Mouse (Mus musculus) layer of hippocampus, postnatal 10 days (tissue): Measurements from ENCODE around the gene Gk5. TPM values are rescaled to one million over a fixed set of nuclear protein-coding genes. Genes with fewer than 3 reads are reported as not detected.
A peak's percentile ranks its signal among the peaks of the same experiment; 100 is the strongest.
"Not testable (repeated sequence)": the region's sequence is repeated elsewhere in the genome, so short reads cannot be mapped to it uniquely, and the experiment has no call there.

ENCODE experiments used
- DNase-seq, 2 experiments: peaks; one replicate each; pipeline ENCODE4 v3.0.0; 2021; ENCODE audit warnings: low spot score in 2 of 2
- long read RNA-seq: library from polyadenylated mRNA; stranded (forward); transcript quantifications from one replicate; pipeline ENCODE4 v2.0.0, GENCODE M21; 2023
- total RNA-seq, 2 experiments: library from RNA; stranded (reverse); gene quantifications; 2 replicates each; pipeline ENCODE4 v1.2.3; 2021

The Gk5 gene
- total RNA-seq: 1 to 10 TPM; 7.0 to 8.9 TPM
- long read RNA-seq, partial matches to known transcripts: 0 of 1 reads
- long read RNA-seq, other reads (novel, unspliced or antisense): 1 of 1 reads

GRCm38 (mm10) chr9:96118861-96119772 is at the start of gene Gk5:
Gene Gk5 (plus strand): TSS chr9:96119362.
- DNase-seq: peak; percentile 99

- no peak for DNase-seq
Measured at GRCm38 (mm10) chr9:96078752-96079315, 40.3 kb upstream of the Gk5 start.

GRCm38 (mm10) chr9:96085293-96085692 is 33.9 kb upstream of the Gk5 start:
- no peak for DNase-seq

GRCm38 (mm10) chr9:96087671-96088070 is 31.5 kb upstream of the Gk5 start:
- DNase-seq: no peak

GRCm38 (mm10) chr9:96088456-96088855 is 30.7 kb upstream of the Gk5 start:
- not testable (repeated sequence) for DNase-seq

GRCm38 (mm10) chr9:96092637-96093036 is 26.5 kb upstream of the Gk5 start:
- not testable (repeated sequence) for DNase-seq

GRCm38 (mm10) chr9:96093221-96093620 is 25.9 kb upstream of the Gk5 start:
- no peak for DNase-seq

- no peak for DNase-seq
Measured at GRCm38 (mm10) chr9:96094341-96094740, 24.8 kb upstream of the Gk5 start.

GRCm38 (mm10) chr9:96095192-96095591 is 24.0 kb upstream of the Gk5 start:
- no peak for DNase-seq

- no peak for DNase-seq
Measured at GRCm38 (mm10) chr9:96102846-96103245, 16.3 kb upstream of the Gk5 start.

GRCm38 (mm10) chr9:96112879-96113361 is 6.2 kb upstream of the Gk5 start:
- no peak for DNase-seq

- DNase-seq: no peak
Measured at GRCm38 (mm10) chr9:96116801-96117200, 2.4 kb upstream of the Gk5 start.

GRCm38 (mm10) chr9:96118216-96118615 is 946 bp upstream of the Gk5 start:
- DNase-seq: no peak

- no peak for DNase-seq
Measured at GRCm38 (mm10) chr9:96127972-96128371, 8.8 kb downstream of the Gk5 start.

- no peak for DNase-seq
Measured at GRCm38 (mm10) chr9:96132956-96133603, 13.9 kb downstream of the Gk5 start.

- no peak for DNase-seq
Measured at GRCm38 (mm10) chr9:96134470-96134869, 15.3 kb downstream of the Gk5 start.

- DNase-seq: peak; percentile 10 to 37
Measured at GRCm38 (mm10) chr9:96134916-96135315, 15.8 kb downstream of the Gk5 start.

GRCm38 (mm10) chr9:96135461-96135860 is 16.3 kb downstream of the Gk5 start:
- peak; percentile 9 to 18 for DNase-seq

GRCm38 (mm10) chr9:96138958-96139357 is 19.8 kb downstream of the Gk5 start:
- DNase-seq: no peak

GRCm38 (mm10) chr9:96139876-96140275 is 20.7 kb downstream of the Gk5 start:
- no peak for DNase-seq

- DNase-seq: no peak
Measured at GRCm38 (mm10) chr9:96140931-96141330, 21.8 kb downstream of the Gk5 start.

- DNase-seq: no peak
Measured at GRCm38 (mm10) chr9:96142499-96142898, 23.3 kb downstream of the Gk5 start.
